Mouse (Mus musculus) urinary bladder, postnatal 25 days (tissue): ENCODE results near the gene Senp3.

ENCODE experiments used
- DNase-seq: peaks from one replicate; pipeline ENCODE4 v3.0.0; 2022; ENCODE audit warnings: low spot score

Gene Senp3

GRCm38 (mm10) chr11:69680136-69680855 lies 1.6 kb downstream of the Senp3 start:
- no peak for DNase-seq

GRCm38 (mm10) chr11:69679144-69679543 lies 2.7 kb downstream of the Senp3 start:
- no peak for DNase-seq

- DNase-seq, result peak; percentile 97
Measured at GRCm38 (mm10) chr11:69672211-69672706, 9.6 kb downstream of the Senp3 start, which contains the start of gene Eif4a1. Gene Eif4a1, minus strand, starts transcription at chr11:69672423.

GRCm38 (mm10) chr11:69671726-69672124 lies 10.2 kb downstream of the Senp3 start:
- DNase-seq, result no peak

GRCm38 (mm10) chr11:69670786-69671725 lies 10.8 kb downstream of the Senp3 start:
- DNase-seq, result peak; percentile 94

GRCm38 (mm10) chr11:69666665-69667005 lies 15.2 kb downstream of the Senp3 start:
- no peak for DNase-seq

GRCm38 (mm10) chr11:69665961-69666664 lies 15.8 kb downstream of the Senp3 start, which contains the start of gene Cd68:
Gene Cd68, minus strand, starts transcription at chr11:69666153.
- DNase-seq, result peak; percentile 46

- no peak for DNase-seq
Measured at GRCm38 (mm10) chr11:69665457-69665960, 16.4 kb downstream of the Senp3 start.

- no peak for DNase-seq
Measured at GRCm38 (mm10) chr11:69664841-69665240, 17.0 kb downstream of the Senp3 start.

- no peak for DNase-seq
Measured at GRCm38 (mm10) chr11:69663795-69664194, 18.1 kb downstream of the Senp3 start.

GRCm38 (mm10) chr11:69662967-69663671 lies 18.8 kb downstream of the Senp3 start:
- no peak for DNase-seq

GRCm38 (mm10) chr11:69662213-69662966 lies 19.5 kb downstream of the Senp3 start, which contains the start of gene Mpdu1:
Gene Mpdu1, minus strand, starts transcription at chr11:69662642.
- peak; percentile 81 for DNase-seq

- DNase-seq, result no peak
Measured at GRCm38 (mm10) chr11:69661221-69661881, 20.5 kb downstream of the Senp3 start.

- DNase-seq, result no peak
Measured at GRCm38 (mm10) chr11:69657462-69657881, 24.4 kb downstream of the Senp3 start.

- peak; percentile 39 for DNase-seq
Measured at GRCm38 (mm10) chr11:69656617-69657461, 25.0 kb downstream of the Senp3 start.

- DNase-seq, result peak; percentile 46
Measured at GRCm38 (mm10) chr11:69656065-69656455, 25.8 kb downstream of the Senp3 start.

GRCm38 (mm10) chr11:69655264-69656064 lies 26.4 kb downstream of the Senp3 start, which contains the start of gene Sox15:
Gene Sox15, plus strand, starts transcription at chr11:69655314.
- DNase-seq, result peak; percentile 65

GRCm38 (mm10) chr11:69654760-69655159 lies 27.1 kb downstream of the Senp3 start:
- peak; percentile 25 for DNase-seq
